Mouse (Mus musculus) thymus, postnatal 25 days (tissue): ENCODE measurements around the gene Vhl.
"Not testable (repeated sequence)": the region's sequence is repeated elsewhere in the genome, so short reads cannot be mapped to it uniquely, and the experiment has no call there.

Experiments
- DNase-seq: peaks from one replicate; pipeline ENCODE4 v3.0.0; 2022

Vhl gene

GRCm38 (mm10) chr6:113661353-113662241, 37.8 kb downstream of the Vhl start:
- DNase-seq: no peak

- no peak for DNase-seq
These were observed 39.4 kb downstream of the Vhl start for GRCm38 (mm10) chr6:113662964-113663700.

GRCm38 (mm10) chr6:113664305-113664704, 40.5 kb downstream of the Vhl start:
- no peak for DNase-seq

DNA sequence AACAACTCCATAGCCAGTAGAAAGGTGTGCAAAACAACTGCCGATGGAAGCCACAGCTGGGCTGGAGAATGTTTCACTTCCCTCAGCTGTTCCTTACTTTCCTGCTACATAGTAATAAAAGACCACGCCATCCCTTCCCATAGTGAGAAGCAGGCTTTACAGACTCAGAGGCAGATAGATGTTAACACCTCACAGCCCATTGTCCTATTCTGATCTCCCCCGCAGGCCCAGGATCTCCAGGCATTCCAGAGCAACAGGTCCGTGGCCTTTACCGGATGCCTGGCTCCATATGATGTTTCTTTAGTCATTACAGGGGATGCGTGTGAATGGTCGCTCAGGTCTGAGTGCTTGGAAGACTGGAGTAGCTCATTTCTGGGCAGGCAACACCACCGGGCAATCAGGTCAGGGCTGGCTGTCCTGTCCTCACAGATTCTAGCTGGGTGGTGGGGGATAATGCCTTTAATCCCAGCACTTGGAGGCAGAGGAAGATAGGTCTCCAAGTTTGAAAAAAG, 43.9 kb downstream of the Vhl start:
- DNase-seq: no peak

- peak; percentile 66 for DNase-seq
These were observed 44.8 kb downstream of the Vhl start for GRCm38 (mm10) chr6:113668287-113669154.

DNA sequence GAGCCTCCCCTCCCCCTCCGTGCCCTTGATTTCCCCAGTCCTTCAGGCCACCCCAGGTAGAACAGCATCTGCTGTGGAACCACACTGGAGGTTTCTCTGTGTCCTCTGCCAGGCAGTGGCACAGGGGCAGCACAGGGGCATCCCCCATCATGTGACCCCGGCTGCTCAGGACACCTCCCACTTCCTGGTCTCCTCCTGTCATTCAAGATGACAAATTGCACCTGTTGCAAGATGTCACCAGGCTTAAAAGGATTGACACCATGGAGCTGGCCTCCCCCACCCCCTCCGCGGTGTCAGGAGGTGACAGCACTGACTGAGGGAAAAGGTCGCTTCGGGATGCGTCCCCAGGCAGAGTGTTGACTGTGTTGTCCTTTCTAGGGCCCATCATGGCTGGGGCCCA, 46.1 kb downstream of the Vhl start:
- DNase-seq: peak; percentile 55

GRCm38 (mm10) chr6:113672029-113672428, 48.3 kb downstream of the Vhl start:
- not testable (repeated sequence) for DNase-seq

- no peak for DNase-seq
These were observed 49.2 kb downstream of the Vhl start for GRCm38 (mm10) chr6:113672989-113673388.

DNA sequence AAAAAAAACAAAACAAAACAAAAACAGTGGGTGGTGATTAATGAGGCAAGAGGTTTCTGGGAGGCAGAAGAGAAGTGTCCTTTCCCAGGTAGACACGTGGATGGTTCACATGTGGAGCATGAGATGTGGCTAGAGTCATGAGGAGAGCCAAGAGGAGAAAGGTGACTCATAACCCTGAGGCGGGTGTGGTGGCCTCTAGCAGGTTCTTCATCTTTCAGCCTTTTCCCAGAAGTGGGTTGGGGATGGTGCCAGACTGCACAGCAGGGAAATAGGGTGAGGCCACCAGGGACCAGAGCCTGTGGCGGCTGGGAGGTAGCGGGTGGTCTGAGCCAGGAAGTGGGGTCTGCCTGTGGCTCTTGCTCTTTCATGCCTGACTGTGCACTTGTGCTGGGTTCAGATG, 51.5 kb downstream of the Vhl start:
- DNase-seq: no peak

DNA sequence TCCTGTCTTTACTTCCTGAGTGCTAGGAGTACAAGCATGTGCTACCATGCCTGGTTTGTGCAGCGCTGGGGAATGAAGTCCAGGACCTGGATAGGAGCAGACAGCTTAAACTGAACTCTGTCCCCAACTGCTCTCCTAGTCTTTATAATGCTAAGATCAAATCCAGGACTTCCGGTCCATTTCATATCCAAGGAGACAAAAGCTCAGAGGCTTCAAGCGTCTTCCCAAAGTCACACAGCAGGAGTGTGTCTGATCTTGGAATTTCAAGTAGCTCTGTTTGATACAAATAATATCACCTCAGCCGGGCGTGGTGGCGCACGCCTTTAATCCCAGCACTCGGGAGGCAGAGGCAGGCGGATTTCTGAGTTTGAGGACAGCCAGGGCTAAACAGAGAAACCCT, 52.2 kb downstream of the Vhl start:
- no peak for DNase-seq

DNA sequence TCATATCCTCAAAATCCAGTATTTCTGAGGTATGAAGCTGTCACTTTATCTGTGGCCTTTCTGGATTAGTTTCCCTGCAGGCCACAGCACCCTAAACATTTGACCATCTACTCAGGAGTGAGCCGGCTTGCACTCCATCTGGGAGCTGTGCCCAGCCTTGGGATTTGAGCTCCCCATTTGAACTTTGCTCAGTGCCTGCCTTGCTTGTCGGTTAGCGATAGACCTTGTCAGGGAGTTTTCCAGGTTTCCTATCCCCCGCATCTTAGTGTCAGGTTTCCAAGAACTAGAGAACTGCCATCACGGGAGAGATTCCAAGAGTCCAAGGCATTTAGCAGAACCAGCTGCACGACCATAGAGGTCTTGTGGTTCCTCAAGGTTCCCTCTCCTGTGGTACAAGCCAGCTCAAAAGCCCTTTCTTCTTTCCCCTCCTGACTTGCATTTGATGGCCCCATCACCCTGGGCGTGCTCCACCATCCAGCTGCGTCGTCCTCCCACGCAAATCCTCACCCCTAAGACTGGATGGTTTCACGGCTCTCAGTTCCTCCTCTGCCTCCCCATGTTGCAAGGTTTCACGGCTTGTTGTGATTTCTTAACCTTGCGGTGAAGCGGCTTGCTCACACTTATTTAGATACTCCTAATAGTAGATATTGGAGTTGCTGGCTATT, 53.4 kb downstream of the Vhl start:
- no peak for DNase-seq

DNA sequence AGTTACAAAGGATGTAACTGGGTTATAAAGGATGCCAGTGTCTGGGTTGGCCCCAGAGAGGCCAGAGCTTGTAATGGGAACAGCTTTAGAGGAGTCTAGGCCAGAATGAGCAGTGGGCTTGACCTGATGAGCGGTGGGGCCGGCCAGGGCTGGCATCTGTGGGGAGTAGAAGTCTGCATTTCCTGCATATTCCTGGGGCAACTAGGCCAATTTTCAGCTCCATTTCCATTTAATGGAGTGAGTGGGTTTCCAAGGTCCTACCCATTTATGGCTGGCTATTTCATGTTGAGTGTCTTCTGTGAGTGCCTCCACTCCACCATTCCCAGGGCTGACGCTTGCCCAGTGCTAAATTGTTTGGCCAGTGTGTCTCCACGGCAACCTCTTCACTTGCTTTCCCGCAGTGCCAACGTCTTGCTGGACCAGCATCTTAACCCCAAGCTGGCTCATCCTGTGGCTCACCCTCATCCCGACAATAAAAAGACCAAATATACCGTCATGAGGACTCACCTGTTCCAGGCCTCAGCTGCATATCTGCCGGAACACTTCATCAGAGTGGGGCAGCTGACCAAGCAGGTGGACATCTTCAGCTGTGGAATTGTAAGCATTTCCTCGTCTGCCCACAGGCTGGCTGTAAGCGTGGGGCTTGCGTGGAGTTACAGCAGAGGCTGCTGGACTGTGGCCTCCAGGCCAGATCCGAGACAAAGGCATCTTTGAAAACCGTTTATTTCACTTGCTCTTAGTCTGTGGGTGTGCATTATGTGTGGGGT, 54.7 kb downstream of the Vhl start:
- DNase-seq: no peak

DNA sequence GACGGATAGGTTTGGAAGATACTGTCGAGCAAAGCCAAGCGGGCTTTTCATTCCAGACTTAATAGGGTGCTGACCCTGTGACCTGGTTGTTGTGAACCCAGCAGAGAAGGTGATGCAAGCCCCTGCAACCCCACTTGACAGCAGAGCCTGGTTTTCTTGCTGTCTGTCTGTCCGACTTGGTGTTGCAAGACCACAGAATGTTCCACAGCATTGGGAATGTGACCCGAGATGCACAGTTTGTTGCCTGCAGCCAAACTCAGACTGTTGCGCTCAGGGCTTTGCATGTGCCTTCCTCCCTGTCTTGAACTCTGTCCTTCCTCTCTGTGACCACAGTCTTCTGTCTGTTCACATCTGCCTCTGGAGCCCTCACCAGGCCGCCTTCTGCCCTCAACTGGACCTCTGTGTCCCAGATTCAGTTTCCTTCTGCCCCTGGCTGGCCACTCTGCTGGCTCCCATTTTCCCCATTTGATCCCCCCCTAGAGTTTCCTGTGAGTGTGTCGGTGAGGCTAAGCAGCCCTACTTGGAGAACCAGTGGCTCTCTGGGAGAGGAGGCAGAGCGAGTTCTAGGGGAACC, 56.3 kb downstream of the Vhl start:
- no peak for DNase-seq
